Mouse (Mus musculus): ENCODE data around the gene Gpbp1l1.

Gpbp1l1 gene

DNA sequence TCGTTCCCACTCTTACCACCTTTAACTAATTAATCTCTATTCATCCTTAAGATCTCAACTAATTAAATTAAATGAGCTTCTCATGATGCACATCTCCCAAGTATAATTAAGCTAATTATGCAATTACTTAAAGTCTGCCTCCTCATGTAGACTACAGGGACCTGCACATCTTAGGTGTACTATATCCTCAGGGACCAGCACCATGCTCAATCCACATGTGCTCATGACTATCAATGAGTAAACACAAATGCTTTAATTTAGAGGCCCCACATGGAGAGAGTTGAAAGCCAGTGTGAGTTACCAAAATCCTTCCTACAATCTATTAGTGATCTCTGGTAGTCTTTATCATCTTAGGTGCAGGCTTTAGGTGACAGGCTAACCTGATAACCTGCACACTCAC lies 77.7 kb downstream of the Gpbp1l1 start:
- no peak for DNase-seq (ENCODE audit: low read depth, low spot score)

- no peak for DNase-seq (ENCODE audit: low read depth, low spot score)
Observed at GRCm38 (mm10) chr4:116638821-116639220, 81.4 kb downstream of the Gpbp1l1 start.

GRCm38 (mm10) chr4:116642071-116642470 lies 84.6 kb downstream of the Gpbp1l1 start:
- DNase-seq (ENCODE audit: low read depth, low spot score), result no peak

Measured in retina, adult 2 months (tissue).